Mouse (Mus musculus): Measurements from ENCODE around the gene Coq9. TPM values are rescaled to one million over a fixed set of nuclear protein-coding genes. Genes with fewer than 3 reads are reported as not detected.

Coq9 gene
- total and polyA plus RNA-seq, 3 experiments: 91.9 to 169 TPM; not detected in 1

DNA sequence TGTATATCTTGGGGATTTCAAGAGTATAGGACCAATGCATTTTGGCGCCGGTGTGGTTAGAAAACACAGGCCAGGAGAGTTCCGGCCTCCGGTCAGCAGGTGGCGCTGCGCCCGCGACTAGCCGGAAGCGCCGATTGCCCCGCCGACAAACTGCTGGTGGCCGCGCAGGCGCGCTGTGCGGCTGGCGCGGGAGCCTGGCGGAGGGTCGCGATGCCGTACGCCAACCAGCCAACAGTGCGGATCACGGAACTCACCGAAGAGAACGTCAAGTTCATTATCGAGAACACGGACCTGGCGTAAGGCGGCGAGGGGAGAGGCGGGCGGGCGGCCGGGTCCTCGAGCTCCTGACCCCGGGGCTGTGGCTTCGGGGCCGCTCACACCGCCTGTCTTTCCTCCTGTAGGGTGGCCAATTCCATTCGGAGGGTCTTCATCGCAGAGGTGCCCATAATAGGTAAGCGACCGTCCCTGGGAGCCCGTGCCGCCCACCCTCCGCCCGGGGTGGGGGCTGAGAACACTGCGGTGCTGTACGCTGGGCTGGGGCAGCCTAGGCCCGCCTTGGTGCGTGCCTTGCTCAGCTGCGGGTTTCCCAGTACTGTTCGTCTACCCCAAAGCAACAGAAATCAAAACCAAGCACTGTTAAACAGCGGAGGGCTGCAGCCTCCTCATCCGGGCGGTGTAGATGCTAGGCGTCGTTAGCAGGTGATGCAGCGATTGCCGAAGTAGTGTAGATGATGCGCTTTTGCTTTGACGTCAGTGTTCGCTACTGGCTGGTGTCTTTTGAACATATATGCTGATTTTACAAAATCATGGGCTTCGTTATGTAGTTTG is 19.4 kb downstream of the Coq9 start, which contains the start of gene Polr2c (continued):
- peak; percentile 90 for TF ChIP-seq HCFC1 (IDR thresholded peaks at IDR 0.05; ENCODE audit: low read depth, low read length)
- no peak; the same call in 1 of the 2 replicates for TF ChIP-seq ZMIZ1 (IDR thresholded peaks at IDR 0.05; ENCODE audit: low read depth, low read length)
- TF ChIP-seq UBTF (IDR thresholded peaks at IDR 0.05; ENCODE audit: borderline replicate concordance, insufficient read depth, low read depth, low read length): no peak
- TF ChIP-seq MAX (IDR thresholded peaks at IDR 0.05; ENCODE audit: low read length): no peak

DNA sequence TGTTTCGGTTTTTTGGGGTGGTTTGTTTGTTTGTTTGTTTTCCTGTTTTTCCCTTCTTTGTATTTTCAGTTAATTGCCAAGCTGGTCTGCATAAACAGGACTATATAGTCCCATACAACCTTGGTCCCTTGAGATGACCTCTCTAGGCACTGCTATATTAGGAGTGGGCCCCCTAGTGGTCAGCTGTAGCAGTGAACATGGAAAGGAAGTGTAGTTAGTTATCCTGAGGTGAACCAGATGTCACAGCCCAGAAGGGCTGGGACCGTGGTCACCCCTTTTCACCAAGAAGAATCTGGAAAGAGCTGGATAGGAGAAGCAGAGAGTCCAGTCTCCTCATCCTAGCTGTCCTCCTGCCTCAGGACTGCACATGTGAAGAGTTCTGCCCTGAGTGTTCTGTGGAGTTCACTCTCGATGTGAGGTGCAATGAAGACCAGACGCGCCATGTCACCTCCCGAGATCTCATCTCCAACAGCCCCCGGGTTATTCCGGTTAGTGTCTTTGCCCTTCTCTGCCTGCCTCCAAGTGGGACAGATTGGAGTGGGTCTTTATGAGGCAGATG is 23.3 kb downstream of the Coq9 start:
- Histone ChIP-seq H3K4me3 (ENCODE audit: control insufficient read depth in 1 of 2, insufficient read depth in 1 of 2, low read depth in 2 of 2, low read length in 2 of 2) (no peak overlapping the region), H3K27ac (ENCODE audit: control insufficient read depth, low read depth, low read length) (no peak overlapping the region), H3K79me2 (ENCODE audit: control insufficient read depth, insufficient read depth, low read length, poor library complexity) (peaks cover 17% of the 10 kb centered on the region), H3K36me3 (ENCODE audit: control insufficient read depth in 1 of 2, insufficient read depth in 2 of 2, low read length in 2 of 2) (peaks cover 3 to 10% of the 10 kb centered on the region in 2 experiments), H3K9ac (ENCODE audit: control insufficient read depth, low read depth, low read length, poor library complexity, severe bottlenecking) (no peak overlapping the region), H3K9me3 (replicated peaks; ENCODE audit: insufficient read depth, low read length) (no peaks in the 10 kb centered on the region), H3K4me1 (ENCODE audit: control insufficient read depth in 1 of 2, insufficient read depth in 2 of 2, low read length in 2 of 2) (0 out of 4 replicates have a peak, but pooled peaks cover 0 to 3% of the 10 kb centered on the region in 2 experiments), H3K27me3 (ENCODE audit: control insufficient read depth in 1 of 2, insufficient read depth in 2 of 2, low read length in 2 of 2) (no peaks in the 10 kb centered on the region)
- peak; percentile 77 for DNase-seq (ENCODE audit: low read depth, low spot score)
- TF ChIP-seq KAT2A (conservative IDR thresholded peaks at IDR 0.05; ENCODE audit: low read depth, low read length) (no peak), EP300 (IDR thresholded peaks at IDR 0.05; ENCODE audit: low read depth in 1 of 2, low read length in 2 of 2) (no peak), SMC3 (IDR thresholded peaks at IDR 0.05; ENCODE audit: low read depth, low read length) (peak; percentile 35), NRF1 (IDR thresholded peaks at IDR 0.05; ENCODE audit: insufficient read depth, low read depth, low read length, poor library complexity, severe bottlenecking) (no peak), JUND (IDR thresholded peaks at IDR 0.05; ENCODE audit: low read depth, low read length) (no peak), CTCF (IDR thresholded peaks at IDR 0.05 in 2 of 3, conservative IDR thresholded peaks at IDR 0.05 in 1 of 3; ENCODE audit: control insufficient read depth in 1 of 3, insufficient read depth in 1 of 3, low read depth in 2 of 3, low read length in 3 of 3, poor library complexity in 1 of 3, severe bottlenecking in 1 of 3) (peak; percentile 67 to 89 (median 85)), MYB (IDR thresholded peaks at IDR 0.05; ENCODE audit: low read depth, low read length) (no peak), ELF1 (IDR thresholded peaks at IDR 0.05; ENCODE audit: low read depth, low read length) (no peak), RAD21 (IDR thresholded peaks at IDR 0.05; ENCODE audit: low read depth, low read length) (no peak), HCFC1 (IDR thresholded peaks at IDR 0.05; ENCODE audit: low read depth, low read length) (peak; percentile 46; the same call in 1 of the 2 replicates), MYC (IDR thresholded peaks at IDR 0.05; ENCODE audit: low read depth, low read length) (0 out of 2 replicates have a peak, but pooled peaks have one; percentile 22)

All from MEL (cell line).